Mouse (Mus musculus) heart, postnatal 4 days (tissue): ENCODE data around the gene Ptges2. TPM values are rescaled to one million over a fixed set of nuclear protein-coding genes. Genes with fewer than 3 reads are reported as not detected.
A peak's percentile ranks its signal among the peaks of the same experiment; 100 is the strongest.

Experiments
- DNase-seq: peaks from one replicate; pipeline ENCODE4 v3.0.0; 2021
- total RNA-seq, 2 experiments: library from RNA; stranded (reverse); gene quantifications; 2 replicates each; pipeline ENCODE4 v1.2.3; 2021

Gene Ptges2
- total RNA-seq, 2 experiments from 2014 or later: 59.7 to 60.2 TPM

- no peak for DNase-seq
Measured at GRCm38 (mm10) chr2:32375317-32375940, 20.3 kb upstream of the Ptges2 start.

GRCm38 (mm10) chr2:32376963-32377362, 18.7 kb upstream of the Ptges2 start:
- no peak for DNase-seq

- no peak for DNase-seq
Measured at GRCm38 (mm10) chr2:32380001-32380500, 15.6 kb upstream of the Ptges2 start.

- no peak for DNase-seq
Measured at GRCm38 (mm10) chr2:32381141-32381774, 14.4 kb upstream of the Ptges2 start.

DNA sequence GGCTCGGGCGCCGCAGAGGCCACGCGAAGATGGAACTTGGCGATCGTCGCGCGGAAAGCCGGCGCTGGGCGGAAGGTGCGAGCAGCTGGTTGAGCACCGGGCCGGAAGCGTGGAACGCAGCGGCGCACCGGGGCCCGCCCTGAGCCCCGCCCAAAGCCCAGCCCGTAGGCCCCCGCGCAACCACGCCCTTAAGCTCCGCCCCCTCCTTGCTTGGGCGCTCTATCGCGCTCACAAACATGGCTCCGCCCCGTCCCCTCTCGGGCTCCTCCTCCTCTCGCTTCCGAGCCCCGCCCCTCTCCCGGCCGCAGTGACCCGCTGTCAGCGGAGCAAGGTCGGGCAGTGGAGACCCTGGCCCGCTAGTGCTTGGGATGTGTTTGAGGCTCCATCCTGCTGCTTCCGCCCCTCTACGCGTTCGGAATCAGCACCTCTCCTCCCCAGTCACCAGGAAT, 13.9 kb upstream of the Ptges2 start, which contains the start of gene 1110008P14Rik:
Gene 1110008P14Rik, minus strand, starts transcription at position 164 of the 449 bp plus-strand sequence.
- peak; percentile 96 for DNase-seq

- no peak for DNase-seq
Measured at GRCm38 (mm10) chr2:32382689-32383088, 13.0 kb upstream of the Ptges2 start.

GRCm38 (mm10) chr2:32387706-32388490, 7.8 kb upstream of the Ptges2 start, which contains the start of gene Lcn2:
Lcn2 (minus strand) TSS chr2:32388252.
- DNase-seq: no peak

GRCm38 (mm10) chr2:32389157-32389556, 6.5 kb upstream of the Ptges2 start:
- DNase-seq: no peak

DNA sequence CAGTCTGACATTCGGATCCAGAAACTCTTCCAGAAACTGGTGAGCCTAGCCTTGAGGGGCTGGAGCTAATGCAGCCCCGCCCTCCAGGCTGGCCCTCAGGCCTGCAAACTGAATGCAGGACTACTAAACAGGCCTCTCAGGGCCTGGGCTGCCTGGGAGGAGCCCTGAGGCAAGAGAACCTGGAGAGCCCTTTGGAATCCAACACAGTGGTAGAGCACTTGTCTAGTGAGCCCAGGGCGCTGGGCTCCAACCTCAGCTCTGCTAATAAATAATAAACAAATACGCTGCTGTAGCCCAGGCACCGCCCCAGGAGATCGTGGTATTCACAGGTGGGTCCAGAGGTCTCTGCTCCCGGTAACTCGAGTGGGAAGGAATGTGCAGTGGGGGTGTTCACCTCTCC, 4.8 kb upstream of the Ptges2 start:
- DNase-seq: no peak

DNA sequence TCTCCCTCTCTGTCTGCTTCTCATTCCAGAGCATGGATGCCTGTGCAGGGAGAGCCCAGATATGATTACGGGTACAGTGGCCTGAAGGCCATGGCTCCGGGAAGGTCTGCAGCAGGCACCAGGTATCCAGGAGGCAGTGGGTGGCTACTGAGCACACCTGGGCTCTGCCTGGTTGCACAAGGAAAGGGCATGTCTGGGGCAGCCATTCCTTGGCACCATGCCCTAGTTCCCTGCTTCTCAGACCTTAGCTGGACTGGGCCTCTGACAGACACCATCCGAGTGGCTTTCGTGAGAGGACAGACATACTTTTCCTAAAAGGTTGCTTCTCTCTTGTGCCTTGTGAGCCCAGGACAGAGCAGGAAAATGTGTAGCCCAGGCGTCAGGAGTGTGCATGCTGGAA, 3.6 kb upstream of the Ptges2 start:
- DNase-seq: peak; percentile 41

DNA sequence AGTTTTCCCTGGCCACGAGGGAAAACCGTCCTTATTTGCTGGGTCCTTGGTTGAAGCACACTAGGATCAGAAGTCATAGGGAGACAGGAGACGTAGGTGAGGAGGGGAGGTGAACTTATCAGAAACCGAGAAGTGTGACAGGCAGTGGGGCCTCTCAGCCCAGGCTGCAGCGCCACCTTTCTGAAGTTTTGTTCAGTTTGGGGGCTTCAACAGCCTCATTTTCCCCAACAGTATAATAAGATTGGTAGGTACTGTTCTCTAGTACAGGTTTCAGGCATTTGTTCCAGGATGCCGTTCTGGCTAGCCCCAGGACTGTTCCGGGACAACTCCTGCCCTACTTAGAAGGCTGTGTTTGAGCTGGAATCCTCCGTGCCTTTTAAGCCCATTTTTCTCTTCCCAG, 723 bp upstream of the Ptges2 start:
- DNase-seq: peak; percentile 54

DNA sequence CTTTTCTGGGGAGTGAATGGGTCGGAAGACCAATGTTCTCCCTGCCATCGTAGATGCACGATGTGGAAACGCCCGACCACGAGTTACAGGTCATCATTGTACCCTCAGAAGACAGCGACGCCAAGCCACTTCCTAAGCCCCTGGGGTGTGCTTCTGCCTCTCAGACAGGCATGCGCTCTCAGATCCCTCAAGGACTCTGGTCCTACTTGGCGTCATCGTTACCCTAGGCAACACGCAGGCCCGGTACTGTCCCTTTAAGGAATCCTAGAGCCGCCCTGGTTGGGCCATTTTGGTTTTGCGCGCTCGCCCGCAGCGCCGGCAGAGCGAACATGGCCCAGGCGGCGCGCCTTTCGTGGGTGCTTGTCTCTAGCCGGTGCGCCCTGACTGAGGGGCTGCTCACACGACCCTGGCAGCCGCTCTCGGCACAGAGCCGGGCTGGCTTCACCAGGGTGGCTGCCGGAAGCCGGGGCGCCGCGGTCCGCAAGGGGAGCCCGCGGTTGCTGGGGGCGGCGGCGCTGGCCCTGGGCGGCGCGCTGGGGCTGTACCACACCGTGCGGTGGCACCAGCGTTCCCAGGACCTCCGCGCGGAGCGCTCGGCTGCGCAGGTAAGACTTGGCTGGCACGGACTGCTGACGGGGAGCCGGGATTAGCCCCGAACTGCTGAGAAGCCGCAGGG, 388 bp downstream of the Ptges2 start:
- peak; percentile 90 for DNase-seq

GRCm38 (mm10) chr2:32396695-32397094, 999 bp downstream of the Ptges2 start:
- no peak for DNase-seq

DNA sequence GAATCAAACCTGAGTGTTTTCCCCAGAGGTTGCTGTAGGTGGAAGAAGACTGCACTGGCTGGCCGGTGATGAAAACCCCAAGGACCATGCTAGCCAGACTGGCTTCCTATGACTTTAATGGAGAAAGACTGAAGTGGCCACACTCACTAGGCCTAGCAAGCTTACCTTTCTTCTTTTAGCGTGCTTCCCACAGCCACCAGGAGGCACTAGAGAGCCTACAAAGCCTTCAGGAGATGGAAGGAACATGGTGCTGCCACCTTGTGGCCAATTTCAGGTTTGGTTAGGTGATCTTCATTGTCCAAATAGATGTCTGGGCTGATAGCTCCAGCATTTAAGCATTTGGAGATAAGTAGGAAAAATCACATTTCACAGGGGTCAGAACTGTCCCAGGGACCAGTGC, 9.0 kb downstream of the Ptges2 start:
- peak; percentile 97 for DNase-seq

DNA sequence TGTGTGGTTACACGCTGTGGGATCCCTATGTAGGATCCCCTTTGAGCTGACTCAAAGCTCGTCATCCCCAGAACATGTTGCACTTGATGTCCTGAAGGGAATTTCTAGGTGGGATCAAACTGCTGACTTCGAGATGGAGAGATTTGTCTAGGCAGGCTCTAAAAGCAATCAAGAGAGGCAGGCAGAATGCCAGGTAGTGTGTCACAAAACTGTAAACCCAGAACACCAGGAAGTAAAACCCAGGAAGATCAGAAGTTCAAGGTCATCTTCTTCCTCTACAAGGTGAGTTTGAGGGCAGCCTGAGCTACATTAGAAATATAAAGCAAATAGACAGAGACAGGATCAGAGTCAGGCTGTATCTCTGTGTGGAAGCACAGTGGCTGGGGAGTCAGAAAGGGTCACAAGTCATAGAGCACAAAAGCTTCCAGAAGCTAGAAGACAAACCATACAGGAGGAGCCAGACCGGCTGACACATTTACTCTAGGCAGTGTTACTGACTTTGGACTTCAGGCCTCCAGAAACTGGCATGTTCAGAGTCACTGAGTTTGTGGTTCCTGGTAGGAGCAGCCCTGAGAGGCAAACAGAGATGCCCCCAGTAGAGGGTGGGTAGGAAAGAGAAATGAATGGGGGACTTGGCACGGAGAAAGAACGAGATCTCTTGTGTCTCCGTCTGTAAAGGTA, 11.6 kb downstream of the Ptges2 start:
- no peak for DNase-seq

- DNase-seq: no peak
Measured at GRCm38 (mm10) chr2:32408429-32409424, 13.0 kb downstream of the Ptges2 start.

GRCm38 (mm10) chr2:32411407-32411806, 15.7 kb downstream of the Ptges2 start:
- DNase-seq: no peak

DNA sequence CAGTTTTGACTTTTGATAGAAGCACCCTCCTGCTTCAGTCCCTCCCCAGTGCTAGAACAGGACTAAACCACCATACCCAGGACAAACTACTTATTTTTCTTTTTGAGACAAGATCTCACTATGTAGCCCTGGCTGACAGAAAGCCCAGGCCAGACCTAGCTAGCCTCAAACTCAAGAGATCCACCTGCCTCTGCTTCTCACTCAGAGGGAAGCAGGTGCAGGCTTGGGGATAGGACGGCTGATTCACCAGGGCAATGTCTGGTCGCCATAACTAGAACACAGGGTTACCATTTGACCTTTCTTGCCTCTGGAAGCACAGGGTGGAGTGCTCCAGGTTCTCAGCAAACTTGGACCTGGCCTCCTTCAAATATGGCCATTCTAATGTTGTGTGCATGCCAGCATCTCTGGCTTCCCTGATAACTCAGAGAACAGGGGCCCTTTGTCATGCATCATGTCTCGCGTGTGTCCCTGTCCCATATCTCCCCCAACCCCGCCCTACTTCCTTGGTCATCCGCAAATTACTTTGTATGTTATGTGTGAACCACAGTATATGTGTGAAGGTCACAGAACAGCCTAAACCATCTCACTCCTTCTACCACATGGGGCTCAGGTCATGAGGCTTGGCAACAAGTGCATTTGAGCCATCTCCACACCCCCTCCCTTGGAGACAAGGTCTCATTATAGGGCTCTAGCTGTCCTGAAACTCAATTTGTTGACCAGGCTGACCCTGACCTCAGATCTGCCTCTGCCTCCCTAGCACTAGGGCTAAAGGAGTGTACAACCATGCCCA, 17.2 kb downstream of the Ptges2 start:
- DNase-seq: no peak

DNA sequence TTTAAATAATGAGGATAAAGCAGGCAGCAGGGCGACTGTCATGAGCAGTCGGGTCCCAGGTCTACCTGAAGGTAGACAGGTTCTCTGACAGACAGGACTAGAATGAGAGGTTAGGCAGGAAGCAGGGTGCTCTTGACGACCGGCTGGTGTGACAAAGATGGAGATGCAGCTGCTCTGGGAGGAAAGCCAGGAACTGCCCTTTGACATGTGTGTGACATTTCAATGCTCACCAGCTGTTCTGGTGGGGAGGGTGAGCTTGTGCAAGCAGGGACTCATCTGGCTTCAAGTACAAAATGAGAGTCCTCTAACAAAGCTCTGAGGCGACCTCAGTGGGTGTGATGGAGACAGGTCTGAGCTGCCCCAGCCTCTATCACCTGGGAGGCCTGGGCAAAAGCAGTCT, 18.2 kb downstream of the Ptges2 start:
- peak; percentile 26 for DNase-seq

GRCm38 (mm10) chr2:32415801-32416200, 20.1 kb downstream of the Ptges2 start:
- DNase-seq: no peak
